Mouse (Mus musculus) embryonic facial prominence, embryonic 11.5 days (tissue): ENCODE measurements at regions not wholly inside any gene's neighbourhood (a gene's known extent, or its start where the extent isn't known, plus 50 kb on each side); places are given as distances from the start of the nearest gene placed in this dataset.
A peak's percentile ranks its signal among the peaks of the same experiment; 100 is the strongest.

ENCODE experiments used
- ATAC-seq: fragments of 200-750 bp; cut with Nextera tagmentation; replicated peaks from 2 replicates; pipeline ENCODE4 v1.8.0; 2017; ENCODE audit warnings: low read depth; ENCODE audit not compliant: insufficient number of reproducible peaks, low FRiP score, low TSS enrichment
- DNase-seq: peaks from one replicate; pipeline ENCODE4 v3.0.0-alpha.2; 2015; ENCODE audit warnings: low spot score
- H3K27ac ChIP-seq: fragments of 300-500 bp; sonication (generic); replicated peaks from 2 replicates; pipeline ENCODE4 v1.5.1; 2014; ENCODE audit warnings: mild to moderate bottlenecking, low read depth, low read length, control low read depth
- H3K27me3 ChIP-seq: fragments of 300-500 bp; sonication (generic); 2 replicates; pipeline ENCODE4 v1.6.1; 2014; ENCODE audit warnings: mild to moderate bottlenecking, low read length, moderate library complexity, mixed read lengths; ENCODE audit not compliant: control insufficient read depth, insufficient read depth
- H3K36me3 ChIP-seq: fragments of 300-500 bp; sonication (generic); replicated peaks from 2 replicates; pipeline ENCODE4 v1.6.1; 2014; ENCODE audit warnings: low read depth, mild to moderate bottlenecking, low read length, moderate library complexity, mixed read lengths; ENCODE audit not compliant: control insufficient read depth, insufficient read depth
- H3K4me1 ChIP-seq: fragments of 300-500 bp; sonication (generic); 2 replicates; pipeline ENCODE4 v1.6.1; 2014; ENCODE audit warnings: low read length, mixed read lengths; ENCODE audit not compliant: control insufficient read depth, insufficient read depth
- H3K4me2 ChIP-seq: fragments of 300-500 bp; sonication (generic); 2 replicates; pipeline ENCODE4 v1.6.1; 2014; ENCODE audit warnings: low read depth, mild to moderate bottlenecking, control low read depth, low read length, moderate library complexity
- H3K4me3 ChIP-seq: fragments of 300-500 bp; sonication (generic); 2 replicates; pipeline ENCODE4 v1.5.1; 2014; ENCODE audit warnings: low read depth, low read length, control low read depth
- H3K9ac ChIP-seq: fragments of 300-500 bp; sonication (generic); replicated peaks from 2 replicates; pipeline ENCODE4 v1.6.1; 2014; ENCODE audit warnings: mild to moderate bottlenecking, control low read depth, low read length
- H3K9me3 ChIP-seq: fragments of 300-500 bp; sonication (generic); replicated peaks from 2 replicates; pipeline ENCODE4 v1.6.1; 2016; ENCODE audit warnings: mild to moderate bottlenecking, low read length, inconsistent platforms, mixed read lengths; ENCODE audit not compliant: control insufficient read depth
- WGBS: fragments of 180-500 bp; shearing (Covaris S2); extraction: QIAGEN DNeasy Blood & Tissue Kit; methylation state at CpG from one replicate; pipeline ENCODE4 v1.1.7; 2014; 5-methylcytosine and 5-hydroxymethylcytosine counted together

- peak; percentile 83 for DNase-seq
- Histone ChIP-seq H3K4me3 (no peak overlapping the region), H3K27ac (no peak overlapping the region), H3K9ac (no peak overlapping the region), H3K4me1 (no peaks in the 10 kb centered on the region), H3K4me2 (no peak overlapping the region), H3K36me3 (no peaks in the 10 kb centered on the region), H3K9me3 (no peaks in the 10 kb centered on the region; the same call in 1 of the 2 replicates), H3K27me3 (no peaks in the 10 kb centered on the region)
- 38% methylated on average over 10 of the region's 10 CpGs for WGBS
- ATAC-seq: no peak; the same call in 1 of the 2 replicates
Measured at GRCm38 (mm10) chr10:125764402-125765102, 201.4 kb upstream of the Lrig3 start.

- H3K27ac ChIP-seq: no peak overlapping the region
- 61% methylated on average over 10 of the region's 10 CpGs for WGBS
- peak; percentile 67 for DNase-seq
Measured at GRCm38 (mm10) chr10:125765103-125765820, 200.7 kb upstream of the Lrig3 start.

GRCm38 (mm10) chr10:125768281-125768680, 197.7 kb upstream of the Lrig3 start:
- no peaks in the 10 kb centered on the region for H3K36me3 ChIP-seq
- H3K4me3 ChIP-seq: no peak overlapping the region
- ATAC-seq: no peak
- no peak overlapping the region for H3K27ac ChIP-seq
- DNase-seq: no peak
- no peaks in the 10 kb centered on the region for H3K9me3 ChIP-seq
- no peak overlapping the region for H3K9ac ChIP-seq
- H3K4me1 ChIP-seq: no peaks in the 10 kb centered on the region; the same call in 1 of the 2 replicates
- no peaks in the 10 kb centered on the region for H3K27me3 ChIP-seq
- H3K4me2 ChIP-seq: no peak overlapping the region
- 68% methylated on average over 3 of the region's 3 CpGs for WGBS

More at GRCm38 (mm10) chr10:125765103-125765820, 200.7 kb upstream of the Lrig3 start:
- no peaks in the 10 kb centered on the region for H3K27me3 ChIP-seq
- no peaks in the 10 kb centered on the region for H3K4me1 ChIP-seq
- H3K9ac ChIP-seq: no peak overlapping the region
- no peak overlapping the region for H3K4me2 ChIP-seq
- ATAC-seq: no peak
- H3K4me3 ChIP-seq: no peak overlapping the region
- no peaks in the 10 kb centered on the region for H3K36me3 ChIP-seq
- no peaks in the 10 kb centered on the region; the same call in 1 of the 2 replicates for H3K9me3 ChIP-seq

- Histone ChIP-seq H3K9me3 (no peaks in the 10 kb centered on the region), H3K9ac (no peak overlapping the region), H3K36me3 (no peaks in the 10 kb centered on the region), H3K4me2 (no peak overlapping the region), H3K27ac (no peak overlapping the region), H3K27me3 (no peaks in the 10 kb centered on the region), H3K4me3 (no peak overlapping the region), H3K4me1 (no peaks in the 10 kb centered on the region; the same call in 1 of the 2 replicates)
- WGBS: 24% methylated on average over 7 of the region's 7 CpGs
- no peak for ATAC-seq
- peak; percentile 86 for DNase-seq
Measured at GRCm38 (mm10) chr10:125773541-125773940, 192.4 kb upstream of the Lrig3 start.

GRCm38 (mm10) chr10:125782486-125782885, 183.5 kb upstream of the Lrig3 start:
- Histone ChIP-seq H3K9ac (no peak overlapping the region; the same call in 1 of the 2 replicates), H3K27ac (no peak overlapping the region), H3K9me3 (no peaks in the 10 kb centered on the region), H3K27me3 (no peaks in the 10 kb centered on the region), H3K4me3 (no peak overlapping the region), H3K36me3 (no peaks in the 10 kb centered on the region), H3K4me2 (no peak overlapping the region), H3K4me1 (peaks cover 9% of the 10 kb centered on the region)
- ATAC-seq (no peak), DNase-seq (peak; percentile 55)
- WGBS: 32% methylated on average over 6 of the region's 6 CpGs

GRCm38 (mm10) chr10:125784896-125785295, 181.1 kb upstream of the Lrig3 start:
- Histone ChIP-seq H3K9me3 (no peaks in the 10 kb centered on the region), H3K9ac (no peak overlapping the region), H3K4me2 (no peak overlapping the region), H3K4me3 (no peak overlapping the region), H3K36me3 (no peaks in the 10 kb centered on the region), H3K27ac (peak overlapping the region; percentile 92; the same call in 1 of the 2 replicates), H3K4me1 (peaks cover 9% of the 10 kb centered on the region), H3K27me3 (no peaks in the 10 kb centered on the region)
- 19% methylated on average over 2 of the region's 2 CpGs for WGBS
- ATAC-seq: 0 out of 2 replicates have a peak, but pooled peaks have one; percentile 40
- DNase-seq: peak; percentile 77

- DNase-seq (peak; percentile 42), ATAC-seq (peak; percentile 12; the same call in 1 of the 2 replicates)
- no peaks in the 10 kb centered on the region for H3K27me3 ChIP-seq
- H3K4me2 ChIP-seq: peak overlapping the region; percentile 25
- H3K36me3 ChIP-seq: no peaks in the 10 kb centered on the region
- 8% methylated on average over 16 of the region's 16 CpGs for WGBS
- peaks cover 9% of the 10 kb centered on the region for H3K4me1 ChIP-seq
- H3K27ac ChIP-seq: peak overlapping the region; percentile 92
- H3K9ac ChIP-seq: peak overlapping the region; percentile 28
- H3K4me3 ChIP-seq: no peak overlapping the region
- no peaks in the 10 kb centered on the region for H3K9me3 ChIP-seq
Measured at GRCm38 (mm10) chr10:125785448-125786196, 180.3 kb upstream of the Lrig3 start.
